Mouse (Mus musculus) megakaryocyte, embryonic 14.5 days (primary cell): ENCODE data around the gene Tpgs1.

ENCODE experiments used
- FLI1 ChIP-seq: IDR thresholded peaks from 2 replicates; pipeline ENCODE4 v1.6.1; 2012; ENCODE audit warnings: low read length, inconsistent platforms, mixed read lengths
- GATA1 ChIP-seq: IDR thresholded peaks from 3 replicates; pipeline ENCODE4 v1.6.1; 2012; ENCODE audit warnings: mixed read lengths, low read length, inconsistent platforms, borderline replicate concordance

GRCm38 (mm10) chr10:79673054-79673453, 3.9 kb downstream of the Tpgs1 start:
- TF ChIP-seq GATA1: no peak
- no peak for TF ChIP-seq FLI1
